Mouse (Mus musculus) stomach, embryonic 15.5 days (tissue): ENCODE measurements around the gene Pde1a. TPM values are rescaled to one million over a fixed set of nuclear protein-coding genes. Genes with fewer than 3 reads are reported as not detected.
"Not testable (repeated sequence)": the region's sequence is repeated elsewhere in the genome, so short reads cannot be mapped to it uniquely, and the experiment has no call there.

Source experiments
- ATAC-seq: fragments of 200-750 bp; cut with Nextera tagmentation; 2 replicates; pipeline ENCODE4 v1.8.0; 2017; ENCODE audit warnings: low read depth, moderate number of reproducible peaks, moderate TSS enrichment; ENCODE audit not compliant: insufficient read depth, low FRiP score
- H3K27ac ChIP-seq: fragments of 300-500 bp; sonication (generic); 2 replicates; pipeline ENCODE4 v1.5.1; 2015; ENCODE audit warnings: mild to moderate bottlenecking, inconsistent platforms
- H3K27me3 ChIP-seq: fragments of 300-500 bp; sonication (generic); replicated peaks from 2 replicates; pipeline ENCODE4 v1.6.1; 2015; ENCODE audit warnings: inconsistent platforms
- H3K36me3 ChIP-seq: fragments of 300-500 bp; sonication (generic); 2 replicates; pipeline ENCODE4 v1.6.1; 2015; ENCODE audit warnings: inconsistent platforms
- H3K4me1 ChIP-seq: fragments of 300-500 bp; sonication (generic); 2 replicates; pipeline ENCODE4 v1.6.1; 2015; ENCODE audit warnings: inconsistent platforms
- H3K4me2 ChIP-seq: fragments of 300-500 bp; sonication (generic); 2 replicates; pipeline ENCODE4 v1.6.1; 2015; ENCODE audit warnings: mild to moderate bottlenecking, inconsistent platforms
- H3K4me3 ChIP-seq: fragments of 300-500 bp; sonication (generic); replicated peaks from 2 replicates; pipeline ENCODE4 v1.5.1; 2015; ENCODE audit warnings: inconsistent platforms
- H3K9ac ChIP-seq: fragments of 300-500 bp; sonication (generic); 2 replicates; pipeline ENCODE4 v1.6.1; 2015; ENCODE audit warnings: inconsistent platforms
- H3K9me3 ChIP-seq: fragments of 300-500 bp; sonication (generic); 2 replicates; pipeline ENCODE4 v1.6.1; 2016; ENCODE audit warnings: inconsistent platforms
- WGBS: fragments of 180-500 bp; shearing (Covaris S2); methylation state at CpG from one replicate; pipeline ENCODE4 v1.1.7; 2015; 5-methylcytosine and 5-hydroxymethylcytosine counted together
- polyA plus RNA-seq: library from polyadenylated mRNA; unstranded; fragments of >200 nt; fragmentation: Nextera tagmentation; extraction: Ambion mirVana; gene quantifications from 2 replicates; pipeline ENCODE4 v1.2.1, GENCODE M21; 2015

Gene Pde1a
- polyA plus RNA-seq, 1 experiment from 2014 or later, result 40.8 TPM

DNA sequence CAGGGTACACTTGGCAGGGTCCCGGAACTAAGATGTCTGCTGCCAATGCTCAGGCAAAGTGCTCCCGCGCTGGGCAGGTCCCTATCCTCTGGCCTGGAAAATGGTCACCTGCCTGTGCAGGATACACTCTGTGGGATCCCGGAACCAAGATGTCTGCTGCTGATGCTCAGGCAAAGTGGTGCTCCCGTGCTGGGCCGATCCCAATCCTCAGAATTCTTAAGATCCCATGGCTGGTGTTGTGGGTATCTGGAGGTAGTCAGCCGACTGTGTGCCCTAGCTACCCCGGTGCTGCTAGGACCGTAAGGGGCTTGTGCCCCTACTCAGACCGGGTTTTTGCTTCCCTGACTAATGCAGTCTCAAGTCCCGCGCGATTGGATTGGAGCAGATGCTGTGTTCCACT lies 281.9 kb downstream of the Pde1a start:
- H3K36me3 ChIP-seq, H3K4me1 ChIP-seq, ATAC-seq, H3K4me2 ChIP-seq, H3K27ac ChIP-seq, H3K4me3 ChIP-seq, H3K9ac ChIP-seq, H3K9me3 ChIP-seq, H3K27me3 ChIP-seq: not testable (repeated sequence)
- WGBS, result 84% methylated on average over 13 of the region's 13 CpGs

DNA sequence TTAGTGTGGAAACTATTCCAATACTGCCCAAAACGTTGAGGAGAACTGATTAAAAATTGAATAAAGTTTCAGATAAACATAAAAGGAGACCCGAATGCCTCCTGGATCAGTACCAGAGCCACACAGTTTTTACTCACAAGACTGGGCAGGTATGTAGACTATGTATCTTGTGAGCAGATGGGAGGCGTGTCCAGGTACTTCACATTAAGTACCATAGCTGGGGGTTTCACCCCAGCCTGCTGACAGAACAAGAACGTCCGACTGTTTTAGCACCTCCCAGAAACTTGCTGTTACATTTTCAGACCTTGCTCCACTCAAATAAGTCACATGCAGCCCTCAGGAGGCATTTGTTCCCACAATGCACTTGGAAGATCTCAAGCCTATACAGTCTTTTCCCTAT lies 289.7 kb downstream of the Pde1a start:
- no peak; the same call in 1 of the 2 replicates for ATAC-seq
- no peak overlapping the region for H3K4me3 ChIP-seq
- no peaks in the 10 kb centered on the region for H3K9me3 ChIP-seq
- H3K36me3 ChIP-seq, result no peaks in the 10 kb centered on the region
- 36% methylated on average over 5 of the region's 5 CpGs for WGBS
- H3K4me1 ChIP-seq, result no peaks in the 10 kb centered on the region
- H3K4me2 ChIP-seq, result no peak overlapping the region
- H3K27me3 ChIP-seq, result no peaks in the 10 kb centered on the region
- no peak overlapping the region for H3K9ac ChIP-seq
- H3K27ac ChIP-seq, result no peak overlapping the region

GRCm38 (mm10) chr2:79839090-79839489 lies 290.2 kb downstream of the Pde1a start:
- 38% methylated on average over 6 of the region's 6 CpGs for WGBS
- Histone ChIP-seq H3K4me3 (no peak overlapping the region), H3K27me3 (no peaks in the 10 kb centered on the region), H3K27ac (no peak overlapping the region), H3K4me1 (no peaks in the 10 kb centered on the region), H3K9me3 (no peaks in the 10 kb centered on the region), H3K9ac (no peak overlapping the region), H3K36me3 (no peaks in the 10 kb centered on the region), H3K4me2 (no peak overlapping the region)
- no peak for ATAC-seq

DNA sequence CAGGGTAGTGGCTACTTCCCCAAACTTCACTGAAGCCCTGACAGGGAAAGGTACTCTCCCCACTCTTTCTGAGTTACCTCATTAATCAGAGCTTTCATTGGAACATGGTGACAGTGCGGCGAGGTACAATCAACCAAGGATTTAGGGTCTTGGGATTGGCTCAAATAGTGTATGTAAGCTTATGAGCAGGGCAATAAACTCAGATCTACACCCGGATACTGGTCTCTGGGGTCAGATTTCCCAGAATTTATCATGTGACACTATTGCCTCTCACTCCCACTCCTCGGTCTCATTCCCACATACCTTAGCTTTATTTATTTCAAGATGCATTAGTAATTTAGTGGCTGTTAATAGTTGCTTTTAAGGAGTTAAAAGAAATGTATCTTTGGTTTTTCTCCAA lies 303.4 kb downstream of the Pde1a start:
- Histone ChIP-seq H3K36me3 (no peaks in the 10 kb centered on the region), H3K4me3 (no peak overlapping the region), H3K27me3 (no peaks in the 10 kb centered on the region), H3K27ac (no peak overlapping the region), H3K4me2 (no peak overlapping the region), H3K9me3 (no peaks in the 10 kb centered on the region), H3K4me1 (no peaks in the 10 kb centered on the region), H3K9ac (no peak overlapping the region)
- no peak for ATAC-seq
- 66% methylated on average over 4 of the region's 4 CpGs for WGBS

GRCm38 (mm10) chr2:79819543-79819942 lies 309.7 kb downstream of the Pde1a start:
- no peaks in the 10 kb centered on the region for H3K36me3 ChIP-seq
- no peaks in the 10 kb centered on the region for H3K27me3 ChIP-seq
- H3K9ac ChIP-seq, result no peak overlapping the region
- ATAC-seq, result no peak
- no peak overlapping the region for H3K4me3 ChIP-seq
- peaks cover 3% of the 10 kb centered on the region; the same call in 1 of the 2 replicates for H3K4me1 ChIP-seq
- no peak overlapping the region for H3K4me2 ChIP-seq
- no peaks in the 10 kb centered on the region for H3K9me3 ChIP-seq
- WGBS, result 69% methylated on average over 3 of the region's 3 CpGs
- H3K27ac ChIP-seq, result no peak overlapping the region

GRCm38 (mm10) chr2:79815708-79816484 lies 313.4 kb downstream of the Pde1a start:
- H3K4me1 ChIP-seq, result peaks cover 3% of the 10 kb centered on the region; the same call in 1 of the 2 replicates
- no peak overlapping the region for H3K27ac ChIP-seq
- H3K27me3 ChIP-seq, result no peaks in the 10 kb centered on the region
- no peak overlapping the region for H3K4me2 ChIP-seq
- H3K36me3 ChIP-seq, result no peaks in the 10 kb centered on the region
- 0 out of 2 replicates have a peak, but pooled peaks have one; percentile 43 for ATAC-seq
- WGBS, result 39% methylated on average over 3 of the region's 3 CpGs
- no peak overlapping the region for H3K9ac ChIP-seq
- no peak overlapping the region for H3K4me3 ChIP-seq
- no peaks in the 10 kb centered on the region for H3K9me3 ChIP-seq

DNA sequence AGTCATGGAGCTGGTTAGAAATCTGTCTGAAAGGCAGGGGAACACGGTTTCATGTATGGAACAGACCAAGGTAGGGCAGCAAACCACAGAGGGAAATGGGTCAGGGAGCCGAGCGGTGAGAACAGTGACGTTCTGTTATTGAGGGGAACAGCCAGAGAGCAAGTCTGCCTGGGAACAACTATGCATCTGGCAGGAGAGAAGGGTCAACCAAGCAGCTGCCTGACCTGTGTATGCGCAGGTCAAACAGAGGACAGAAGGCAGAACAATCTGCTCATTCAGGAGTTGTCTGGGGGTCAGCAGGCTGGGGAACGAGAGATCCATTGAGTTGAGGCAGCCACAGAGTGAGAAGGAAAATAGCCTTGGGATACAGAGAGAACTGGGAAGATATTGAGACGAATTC lies 330.6 kb downstream of the Pde1a start:
- ATAC-seq, result no peak

GRCm38 (mm10) chr2:79797444-79797843 lies 331.8 kb downstream of the Pde1a start:
- Histone ChIP-seq H3K27ac (no peak overlapping the region), H3K4me2 (no peak overlapping the region), H3K9ac (no peak overlapping the region), H3K36me3 (no peaks in the 10 kb centered on the region), H3K9me3 (no peaks in the 10 kb centered on the region), H3K4me3 (no peak overlapping the region), H3K4me1 (no peaks in the 10 kb centered on the region), H3K27me3 (no peaks in the 10 kb centered on the region)
- 62% methylated on average over 2 of the region's 2 CpGs for WGBS
- no peak for ATAC-seq

More for the DNA sequence above, 330.6 kb downstream of the Pde1a start:
- no peak overlapping the region for H3K4me2 ChIP-seq
- H3K4me1 ChIP-seq, result no peaks in the 10 kb centered on the region
- no peaks in the 10 kb centered on the region for H3K9me3 ChIP-seq
- WGBS, result 32% methylated on average over 7 of the region's 7 CpGs
- H3K4me3 ChIP-seq, result no peak overlapping the region
- no peaks in the 10 kb centered on the region for H3K36me3 ChIP-seq
- H3K27ac ChIP-seq, result no peak overlapping the region
- H3K27me3 ChIP-seq, result no peaks in the 10 kb centered on the region
- H3K9ac ChIP-seq, result no peak overlapping the region

DNA sequence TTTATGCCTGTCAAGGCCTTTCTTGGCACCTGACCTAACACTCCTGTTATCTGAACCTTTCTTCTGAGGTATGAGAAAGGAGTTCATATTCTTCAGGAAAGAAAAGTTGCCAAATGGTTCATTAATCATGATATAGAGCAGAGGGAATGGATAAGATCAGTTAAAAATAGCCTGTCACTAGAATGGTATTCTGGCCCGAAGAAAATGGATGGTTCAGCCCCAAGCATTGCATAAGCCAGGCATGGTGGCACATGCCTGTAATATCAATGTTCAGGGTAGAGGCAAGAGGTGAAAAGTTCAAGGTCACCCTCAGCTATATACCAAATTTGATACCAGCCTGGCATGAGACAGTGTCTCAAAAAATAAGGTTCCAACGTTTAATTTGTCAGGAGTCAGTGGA lies 336.1 kb downstream of the Pde1a start:
- WGBS, result 51% methylated on average over 2 of the region's 2 CpGs
- H3K9me3 ChIP-seq, result no peaks in the 10 kb centered on the region
- no peak overlapping the region for H3K4me2 ChIP-seq
- H3K9ac ChIP-seq, result no peak overlapping the region
- no peaks in the 10 kb centered on the region for H3K27me3 ChIP-seq
- H3K4me1 ChIP-seq, result no peaks in the 10 kb centered on the region
- no peak overlapping the region for H3K27ac ChIP-seq
- H3K36me3 ChIP-seq, result no peaks in the 10 kb centered on the region
- no peak for ATAC-seq
- H3K4me3 ChIP-seq, result no peak overlapping the region

- Histone ChIP-seq H3K9me3 (no peaks in the 10 kb centered on the region), H3K4me1 (peaks cover 8% of the 10 kb centered on the region; the same call in 1 of the 2 replicates), H3K27me3 (no peaks in the 10 kb centered on the region), H3K9ac (no peak overlapping the region), H3K27ac (peak overlapping the region; percentile 88), H3K4me3 (no peak overlapping the region), H3K4me2 (no peak overlapping the region), H3K36me3 (no peaks in the 10 kb centered on the region)
- WGBS, result 79% methylated on average over 11 of the region's 11 CpGs
- ATAC-seq, result no peak
Measured at GRCm38 (mm10) chr2:79786467-79786866, 342.8 kb downstream of the Pde1a start.

DNA sequence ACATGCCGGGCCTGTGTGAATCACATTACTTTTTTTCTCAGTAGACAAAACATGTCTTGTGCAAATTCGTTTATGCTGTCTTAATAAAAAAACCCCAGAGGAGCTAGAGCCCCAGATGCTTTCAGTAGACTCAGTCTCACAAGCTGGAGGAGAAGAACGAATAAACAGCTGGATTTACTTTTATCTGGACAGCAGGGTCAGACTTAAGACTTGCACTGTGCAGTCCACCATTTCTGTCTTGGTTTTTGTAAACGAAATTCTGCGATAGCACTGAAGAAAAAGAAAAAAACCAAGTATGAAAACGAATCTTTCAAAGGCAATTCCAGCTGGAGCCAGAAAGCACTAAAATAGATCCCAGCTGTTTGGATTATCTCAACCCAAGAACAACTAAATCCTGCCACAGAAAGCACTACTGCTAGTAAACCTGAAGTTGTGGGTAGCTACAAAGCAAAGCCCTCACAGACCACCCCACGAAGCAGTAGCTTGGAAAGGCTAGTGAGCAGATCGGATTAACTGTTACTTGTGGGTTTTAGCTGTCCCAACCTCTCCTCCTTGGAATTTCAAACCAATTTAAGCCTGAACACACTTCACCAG lies 343.6 kb downstream of the Pde1a start:
- Histone ChIP-seq H3K4me3 (no peak overlapping the region), H3K9me3 (no peaks in the 10 kb centered on the region), H3K27me3 (no peaks in the 10 kb centered on the region), H3K9ac (no peak overlapping the region), H3K36me3 (no peaks in the 10 kb centered on the region), H3K27ac (peak overlapping the region; percentile 88), H3K4me1 (peaks cover 8% of the 10 kb centered on the region; the same call in 1 of the 2 replicates), H3K4me2 (no peak overlapping the region)
- 28% methylated on average over 8 of the region's 8 CpGs for WGBS
- peak; percentile 66; the same call in 1 of the 2 replicates for ATAC-seq
